9 mouse cellular contexts compared by ENCODE assay signal in the genomic region with DNA sequence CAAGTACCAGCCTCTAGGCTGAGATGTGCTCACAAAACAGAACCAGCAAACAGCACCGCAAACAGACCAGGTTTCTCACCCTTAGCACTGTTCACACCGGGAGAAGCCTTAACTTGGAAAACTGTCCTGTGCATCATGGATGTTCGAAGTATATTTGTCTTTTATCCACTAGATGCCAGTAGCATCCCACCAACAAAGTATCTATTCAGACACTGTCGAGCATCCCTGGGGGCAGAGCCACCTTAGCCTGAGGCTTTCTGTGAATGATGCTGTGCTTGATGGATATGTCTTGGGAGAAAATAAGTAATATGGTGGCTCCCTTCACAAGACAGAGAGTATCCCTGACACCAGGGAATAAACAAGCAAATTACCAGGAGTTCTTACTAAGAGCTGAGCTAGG.
DNase-seq lines count a peak whose midpoint lies in the region; TF ChIP-seq lines count a peak whose summit lies in the region.
"Had no signal": no experiment of that assay in that cellular context is flagged by ENCODE, and none has a peak within 500 bp of the region (broad histone marks: within the 10 kb centered on the region; RNA-seq: fewer than 3 reads in every experiment).

No protein-coding gene starts in this region.

- TF ChIP-seq CTCF in gastrocnemius, adult 2 months (IDR thresholded peaks at IDR 0.05): peak; percentile 52
- no peak for TF ChIP-seq CTCF in thymus, adult 2 months (IDR thresholded peaks at IDR 0.05; ENCODE audit: borderline replicate concordance, control insufficient read depth, extremely low read depth, insufficient read depth, low read length, poor library complexity)

- no peak for TF ChIP-seq POLR2A in thymus, adult 2 months (IDR thresholded peaks at IDR 0.05; ENCODE audit: control insufficient read depth, extremely low read depth, insufficient read depth, low read length, poor library complexity)

- H3K27ac ChIP-seq in gastrocnemius, adult 2 months: no peak overlapping the region
- no peak overlapping the region for H3K27ac ChIP-seq in thymus, adult 2 months (ENCODE audit: control insufficient read depth, insufficient read depth, low read length)
- H3K27ac ChIP-seq: embryonic facial prominence, embryonic 13.5 days had no signal

- intact Hi-C loops in gastrocnemius, adult 2 months (cut with DNase I): loop anchor here (5.0 kb wide), 1 partner anchor 503 kb away; no protein-coding TSS in a partner anchor

- H3K4me3 ChIP-seq in gastrocnemius, adult 2 months: no peak overlapping the region
- no peak overlapping the region for H3K4me3 ChIP-seq in thymus, adult 2 months (ENCODE audit: control insufficient read depth, insufficient read depth, low read length)
- H3K4me3 ChIP-seq: embryonic facial prominence, embryonic 13.5 days had no signal

- WGBS in thymus, adult 2 months: 94% methylated on average over 4 of the region's 4 CpGs

- no peak for DNase-seq in gastrocnemius, adult 2 months
- DNase-seq in gastrocnemius, adult 8-10 months (ENCODE audit: low spot score in 2 of 2): no peak
- peak; percentile 40 for DNase-seq in 416B (ENCODE audit: low read depth)
- peak; percentile 46 for DNase-seq in cerebellum, adult 9-11 months
- DNase-seq in layer of hippocampus, adult 9-11 months: peak; percentile 31
- DNase-seq in T-cell, adult 2 months (ENCODE audit: low spot score): no peak
- no peak for DNase-seq in B cell, adult 2 months
- no peak for DNase-seq in thymus, adult 2 months

- H3K27me3 ChIP-seq in thymus, adult 2 months (ENCODE audit: control insufficient read depth, insufficient read depth, low read length): no peaks in the 10 kb centered on the region
- H3K27me3 ChIP-seq: embryonic facial prominence, embryonic 13.5 days had no signal

- no peaks in the 10 kb centered on the region for H3K4me1 ChIP-seq in thymus, adult 2 months (replicated peaks; ENCODE audit: control insufficient read depth, insufficient read depth, low read length)
- H3K4me1 ChIP-seq: embryonic facial prominence, embryonic 13.5 days had no signal

- H3K36me3 ChIP-seq in thymus, adult 2 months (ENCODE audit: control insufficient read depth, insufficient read depth, low read length): no peaks in the 10 kb centered on the region

Comparison
In these comparisons a context has a peak if more than half of its experiments do, and no peak if none do; other contexts are left out.
1. DNase-seq: peak in 416B (single experiment), cerebellum, adult 9-11 months (single experiment) and layer of hippocampus, adult 9-11 months (single experiment); none in gastrocnemius, adult 2 months (single experiment), gastrocnemius, adult 8-10 months (0 of 2), T-cell, adult 2 months (single experiment), B cell, adult 2 months (0 of 2) and thymus, adult 2 months (single experiment).